Mouse (Mus musculus) liver, embryonic 16.5 days (tissue): Measurements from ENCODE around the gene Lrrtm4. TPM values are rescaled to one million over a fixed set of nuclear protein-coding genes. Genes with fewer than 3 reads are reported as not detected.

Experiments
- ATAC-seq: fragments of 200-750 bp; cut with Nextera tagmentation; 2 replicates; pipeline ENCODE4 v1.8.0; 2017; ENCODE audit warnings: low read depth, mild to moderate bottlenecking, moderate number of reproducible peaks, moderate library complexity
- H3K27ac ChIP-seq: fragments of 300-500 bp; sonication (generic); 2 replicates; pipeline ENCODE4 v1.5.1; 2014; ENCODE audit warnings: mild to moderate bottlenecking, low read length
- H3K27me3 ChIP-seq: fragments of 300-500 bp; sonication (generic); 2 replicates; pipeline ENCODE4 v1.6.1; 2014; ENCODE audit warnings: low read depth, low read length, mixed read lengths; ENCODE audit not compliant: control insufficient read depth, insufficient read depth
- H3K36me3 ChIP-seq: fragments of 300-500 bp; sonication (generic); 2 replicates; pipeline ENCODE4 v1.6.1; 2014; ENCODE audit warnings: mild to moderate bottlenecking; ENCODE audit not compliant: control insufficient read depth, insufficient read depth
- H3K4me1 ChIP-seq: fragments of 300-500 bp; sonication (generic); 2 replicates; pipeline ENCODE4 v1.6.1; 2014; ENCODE audit warnings: low read depth, low read length, mixed read lengths; ENCODE audit not compliant: control insufficient read depth
- H3K4me2 ChIP-seq: fragments of 300-500 bp; sonication (generic); 2 replicates; pipeline ENCODE4 v1.6.1; 2014; ENCODE audit warnings: low read depth, low read length, mixed read lengths
- H3K4me3 ChIP-seq: fragments of 300-500 bp; sonication (generic); 2 replicates; pipeline ENCODE4 v1.5.1; 2014; ENCODE audit warnings: low read depth, mild to moderate bottlenecking, low read length
- H3K9ac ChIP-seq: fragments of 300-500 bp; sonication (generic); 2 replicates; pipeline ENCODE4 v1.6.1; 2014; ENCODE audit warnings: low read depth, low read length
- H3K9me3 ChIP-seq: fragments of 300-500 bp; sonication (generic); replicated peaks from 2 replicates; pipeline ENCODE4 v1.6.1; 2016; ENCODE audit warnings: low read length; ENCODE audit not compliant: control insufficient read depth
- WGBS: fragments of 180-500 bp; shearing (Covaris S2); extraction: QIAGEN DNeasy Blood & Tissue Kit; methylation state at CpG from one replicate; pipeline ENCODE4 v1.1.7; 2014; ENCODE audit not compliant: insufficient replicate concordance; 5-methylcytosine and 5-hydroxymethylcytosine counted together
- polyA plus RNA-seq: library from polyadenylated mRNA; unstranded; fragments of >200 nt; fragmentation: Nextera tagmentation; extraction: Ambion mirVana; gene quantifications from 2 replicates; pipeline ENCODE4 v1.2.1, GENCODE M21; 2015

Lrrtm4 gene
- not detected in 2 replicates for polyA plus RNA-seq

- 20% methylated on average over 6 of the region's 6 CpGs for WGBS
- no peak within 1 kb of the TSS for H3K4me2 ChIP-seq
Measured at GRCm38 (mm10) chr6:80018765-80019164, at the start of gene Lrrtm4. Lrrtm4 (plus strand) TSS chr6:80018877.

DNA sequence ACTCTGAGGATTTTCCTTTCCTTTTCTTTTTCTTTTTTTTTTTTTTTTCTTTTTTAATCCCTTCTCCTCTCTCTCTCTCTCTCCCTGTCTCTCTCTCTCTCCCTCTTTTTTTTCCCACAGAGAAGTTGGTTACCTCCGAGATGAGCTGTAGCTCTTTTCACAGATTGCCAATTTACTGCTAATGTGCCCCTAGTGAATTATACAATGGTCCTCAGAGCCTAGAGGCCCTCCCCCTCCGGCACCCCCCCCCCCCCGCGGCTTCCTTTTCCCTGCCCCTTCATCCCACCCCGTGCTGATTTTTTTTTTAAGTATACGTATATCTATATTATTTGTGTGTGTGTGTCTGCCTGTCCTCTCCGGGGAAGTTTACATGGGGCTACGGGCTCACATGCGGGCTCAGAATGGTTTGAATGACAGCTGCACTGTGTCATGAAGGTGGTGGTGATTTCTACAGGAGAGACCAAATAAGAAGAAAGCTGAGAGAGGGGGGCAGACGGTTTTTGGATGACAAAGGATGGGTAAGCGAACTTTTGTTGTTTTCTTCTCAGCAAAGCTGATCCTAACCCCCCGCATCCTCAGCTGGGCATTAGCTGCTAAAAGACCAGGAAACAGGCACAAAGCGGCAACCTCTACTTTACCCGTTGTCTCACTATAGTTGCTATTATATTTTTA is 648 bp downstream of the Lrrtm4 start:
- Histone ChIP-seq H3K36me3 (no peaks in the 10 kb centered on the region), H3K9me3 (no peaks in the 10 kb centered on the region; the same call in 1 of the 2 replicates), H3K4me1 (no peaks in the 10 kb centered on the region), H3K27me3 (no peaks in the 10 kb centered on the region), H3K4me2 (no peak overlapping the region), H3K9ac (no peak overlapping the region), H3K27ac (no peak overlapping the region), H3K4me3 (no peak overlapping the region)
- WGBS, result 3% methylated on average over 14 of the region's 14 CpGs
- no peak for ATAC-seq

More at GRCm38 (mm10) chr6:80018765-80019164, at the start of gene Lrrtm4:
- no peak within 1 kb of the TSS for H3K9ac ChIP-seq
- no peaks in the 10 kb centered on the region for H3K4me1 ChIP-seq
- no peak within 1 kb of the TSS for H3K4me3 ChIP-seq
- H3K9me3 ChIP-seq, result no peaks in the 10 kb centered on the region; the same call in 1 of the 2 replicates
- H3K27ac ChIP-seq, result no peak within 1 kb of the TSS
- no peaks in the 10 kb centered on the region for H3K27me3 ChIP-seq
- ATAC-seq, result no peak
- no peaks in the 10 kb centered on the region for H3K36me3 ChIP-seq

- H3K9ac ChIP-seq, result no peak overlapping the region
- ATAC-seq, result no peak
- H3K27me3 ChIP-seq, result no peaks in the 10 kb centered on the region
- no peaks in the 10 kb centered on the region for H3K36me3 ChIP-seq
- no peaks in the 10 kb centered on the region for H3K4me1 ChIP-seq
- no peak overlapping the region for H3K4me3 ChIP-seq
- H3K4me2 ChIP-seq, result no peak overlapping the region
- H3K9me3 ChIP-seq, result no peaks in the 10 kb centered on the region; the same call in 1 of the 2 replicates
- WGBS, result 16% methylated on average over 10 of the region's 10 CpGs
- H3K27ac ChIP-seq, result no peak overlapping the region
Measured at GRCm38 (mm10) chr6:80019861-80020230, 1.2 kb downstream of the Lrrtm4 start.

- Histone ChIP-seq H3K27me3 (no peaks in the 10 kb centered on the region), H3K4me2 (no peak overlapping the region), H3K9me3 (no peaks in the 10 kb centered on the region), H3K27ac (no peak overlapping the region), H3K4me1 (no peaks in the 10 kb centered on the region), H3K4me3 (no peak overlapping the region), H3K36me3 (no peaks in the 10 kb centered on the region), H3K9ac (no peak overlapping the region)
- ATAC-seq, result no peak
Measured at GRCm38 (mm10) chr6:80056849-80057248, 38.2 kb downstream of the Lrrtm4 start.

- Histone ChIP-seq H3K27ac (no peak overlapping the region), H3K36me3 (no peaks in the 10 kb centered on the region), H3K4me2 (no peak overlapping the region), H3K27me3 (no peaks in the 10 kb centered on the region), H3K4me1 (no peaks in the 10 kb centered on the region), H3K9ac (no peak overlapping the region), H3K4me3 (no peak overlapping the region), H3K9me3 (no peaks in the 10 kb centered on the region; the same call in 1 of the 2 replicates)
- ATAC-seq, result no peak
- WGBS, result 67% methylated on average over 2 of the region's 2 CpGs
Measured at GRCm38 (mm10) chr6:80078001-80078400, 59.3 kb downstream of the Lrrtm4 start.

DNA sequence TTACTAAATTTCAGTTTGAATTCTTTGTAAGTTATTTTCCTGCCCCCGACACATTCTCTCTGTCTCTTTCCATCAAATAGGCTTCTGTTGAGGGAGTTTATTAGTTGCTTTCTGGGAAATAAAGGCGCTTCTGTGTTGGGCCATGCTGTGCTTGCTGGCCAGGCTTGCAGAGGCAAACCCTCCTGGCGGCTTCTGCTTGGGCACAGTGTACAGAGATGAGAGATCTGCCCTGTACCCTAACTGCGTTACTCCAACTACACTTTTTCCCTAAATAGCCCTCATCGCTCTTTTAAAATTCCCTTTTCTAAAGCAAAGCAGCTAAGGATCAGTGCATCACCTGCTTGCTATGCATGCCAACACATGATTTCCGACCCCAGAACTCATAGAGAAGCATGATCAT is 60.6 kb downstream of the Lrrtm4 start:
- no peak overlapping the region for H3K4me3 ChIP-seq
- no peak overlapping the region for H3K27ac ChIP-seq
- no peak for ATAC-seq
- 63% methylated on average over 6 of the region's 6 CpGs for WGBS
- no peaks in the 10 kb centered on the region for H3K27me3 ChIP-seq
- H3K36me3 ChIP-seq, result no peaks in the 10 kb centered on the region
- H3K4me2 ChIP-seq, result no peak overlapping the region
- H3K9ac ChIP-seq, result no peak overlapping the region
- H3K4me1 ChIP-seq, result no peaks in the 10 kb centered on the region
- H3K9me3 ChIP-seq, result no peaks in the 10 kb centered on the region; the same call in 1 of the 2 replicates

DNA sequence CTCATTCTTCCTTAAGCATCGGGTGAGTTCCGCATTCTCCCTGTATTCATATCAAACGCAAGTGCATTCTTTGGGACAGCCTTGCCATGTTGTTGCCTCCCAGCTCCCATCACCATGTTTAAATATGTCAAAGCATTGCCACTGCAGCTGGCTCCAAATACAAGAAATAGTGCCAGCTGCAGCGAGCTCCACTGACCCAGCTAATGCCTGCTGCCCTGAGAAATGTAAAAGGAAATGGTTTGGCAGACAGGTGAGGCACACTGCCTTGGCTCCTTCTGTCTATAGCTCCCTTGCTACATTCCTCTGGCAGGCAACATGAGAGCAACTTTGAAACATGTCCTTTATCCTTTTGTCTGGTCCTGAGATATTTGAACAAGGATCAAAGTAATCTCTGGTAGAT is 76.2 kb downstream of the Lrrtm4 start:
- no peaks in the 10 kb centered on the region for H3K9me3 ChIP-seq
- H3K4me1 ChIP-seq, result no peaks in the 10 kb centered on the region
- H3K27me3 ChIP-seq, result no peaks in the 10 kb centered on the region
- H3K4me2 ChIP-seq, result no peak overlapping the region
- H3K36me3 ChIP-seq, result no peaks in the 10 kb centered on the region
- no peak for ATAC-seq
- H3K9ac ChIP-seq, result no peak overlapping the region
- no peak overlapping the region for H3K4me3 ChIP-seq
- H3K27ac ChIP-seq, result no peak overlapping the region
- WGBS, result 72% methylated on average over 4 of the region's 4 CpGs

- no peaks in the 10 kb centered on the region for H3K36me3 ChIP-seq
- WGBS, result 62% methylated on average over 2 of the region's 2 CpGs
- no peak overlapping the region for H3K27ac ChIP-seq
- ATAC-seq, result no peak
- H3K4me1 ChIP-seq, result no peaks in the 10 kb centered on the region
- H3K4me2 ChIP-seq, result no peak overlapping the region
- no peaks in the 10 kb centered on the region for H3K9me3 ChIP-seq
- no peaks in the 10 kb centered on the region for H3K27me3 ChIP-seq
- no peak overlapping the region for H3K9ac ChIP-seq
- H3K4me3 ChIP-seq, result no peak overlapping the region
Measured at GRCm38 (mm10) chr6:80105343-80105742, 86.7 kb downstream of the Lrrtm4 start.

DNA sequence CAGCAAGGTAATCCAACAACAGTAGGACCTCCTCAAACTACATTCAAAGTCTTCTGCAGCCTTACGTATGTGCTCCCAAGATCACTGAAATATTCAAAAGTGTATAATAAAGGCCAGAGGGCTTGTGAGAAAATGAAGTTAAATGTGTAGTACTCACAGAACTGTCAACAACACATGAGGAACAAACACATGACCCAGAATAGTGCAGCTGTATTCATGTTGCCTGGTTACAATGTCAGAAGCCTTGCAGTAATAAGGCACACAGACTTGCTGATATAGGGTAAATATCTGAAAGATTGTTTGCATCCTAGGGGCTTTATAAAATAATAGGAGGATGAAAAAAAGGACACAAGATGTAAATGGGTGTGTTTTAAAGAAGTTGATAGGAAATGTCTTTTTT is 87.2 kb downstream of the Lrrtm4 start:
- Histone ChIP-seq H3K9me3 (no peaks in the 10 kb centered on the region), H3K4me1 (no peaks in the 10 kb centered on the region), H3K27ac (no peak overlapping the region), H3K9ac (no peak overlapping the region), H3K4me2 (no peak overlapping the region), H3K36me3 (no peaks in the 10 kb centered on the region), H3K27me3 (no peaks in the 10 kb centered on the region), H3K4me3 (no peak overlapping the region)
- no peak for ATAC-seq
- 63% methylated on average over 1 of the region's 1 CpGs for WGBS
